20 mouse cellular contexts compared by ENCODE assay signal in the genomic region with DNA sequence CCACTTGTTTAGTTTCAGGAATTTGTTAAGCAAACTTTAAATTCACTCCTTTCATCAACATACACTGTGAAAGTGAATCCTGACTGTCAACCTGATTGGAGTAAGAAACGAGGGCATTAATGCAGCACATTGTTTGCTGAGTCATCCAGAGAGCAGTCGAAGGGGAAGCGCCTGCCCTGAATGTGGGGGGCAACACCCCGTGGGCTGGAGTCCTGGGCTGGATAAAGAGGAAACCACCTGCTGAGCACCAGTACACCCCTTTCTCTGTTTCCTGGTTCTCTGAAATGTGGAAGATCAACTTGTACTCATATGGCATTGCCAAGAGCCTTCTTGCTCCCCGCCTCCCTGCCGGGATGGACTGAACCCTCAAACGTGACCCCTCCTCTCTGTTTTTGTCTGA. TPM values are rescaled to one million over a fixed set of nuclear protein-coding genes. Genes with fewer than 3 reads are reported as not detected.
DNase-seq lines count a peak whose midpoint lies in the region; ATAC-seq lines count a peak whose summit lies in the region.
"Had no signal": no experiment of that assay in that cellular context is flagged by ENCODE, and none has a peak within 500 bp of the region (broad histone marks: within the 10 kb centered on the region; RNA-seq: fewer than 3 reads in every experiment).

No protein-coding gene starts in this region.

- no peak overlapping the region for H3K9ac ChIP-seq in liver, embryonic 13.5 days
- H3K9ac ChIP-seq in liver, embryonic 11.5 days (ENCODE audit: low read depth, low read length), result no peak overlapping the region
- H3K9ac ChIP-seq: hindbrain, embryonic 14.5 days; limb, embryonic 12.5 days; neural tube, embryonic 15.5 days had no signal

- H3K36me3 ChIP-seq in liver, embryonic 13.5 days, result 0 out of 2 replicates have a peak, but pooled peaks cover 6% of the 10 kb centered on the region
- H3K36me3 ChIP-seq in liver, embryonic 11.5 days (ENCODE audit: control insufficient read depth, insufficient read depth, low read length), result no peaks in the 10 kb centered on the region; the same call in 1 of the 2 replicates
- H3K36me3 ChIP-seq in megakaryocyte, embryonic 14.5 days (replicated peaks; ENCODE audit: low read length), result peaks cover 37% of the 10 kb centered on the region
- H3K36me3 ChIP-seq: embryonic facial prominence, embryonic 10.5 days; limb, embryonic 12.5 days had no signal

- H3K9me3 ChIP-seq in liver, embryonic 13.5 days (replicated peaks), result no peaks in the 10 kb centered on the region
- H3K9me3 ChIP-seq in liver, embryonic 11.5 days (ENCODE audit: control insufficient read depth, low read length), result no peaks in the 10 kb centered on the region
- no peaks in the 10 kb centered on the region for H3K9me3 ChIP-seq in megakaryocyte, embryonic 14.5 days
- H3K9me3 ChIP-seq: embryonic facial prominence, embryonic 10.5 days; limb, embryonic 12.5 days; neural tube, embryonic 15.5 days had no signal

- no peak for ATAC-seq in liver, embryonic 13.5 days (ENCODE audit: low read depth)
- ATAC-seq in liver, embryonic 11.5 days (replicated peaks; ENCODE audit: low FRiP score), result no peak

- no peak overlapping the region for H3K4me3 ChIP-seq in liver, embryonic 13.5 days (replicated peaks)
- no peak overlapping the region for H3K4me3 ChIP-seq in liver, embryonic 11.5 days (ENCODE audit: low read depth, low read length)
- H3K4me3 ChIP-seq in megakaryocyte, embryonic 14.5 days (replicated peaks), result peak overlapping the region; percentile 60
- H3K4me3 ChIP-seq: embryonic facial prominence, embryonic 10.5 days; limb, embryonic 12.5 days; neural tube, embryonic 15.5 days had no signal

- peaks cover 7% of the 10 kb centered on the region for H3K4me1 ChIP-seq in liver, embryonic 13.5 days (replicated peaks)
- no peaks in the 10 kb centered on the region for H3K4me1 ChIP-seq in liver, embryonic 11.5 days (replicated peaks; ENCODE audit: control insufficient read depth, insufficient read depth, low read length)
- peaks cover 37% of the 10 kb centered on the region for H3K4me1 ChIP-seq in megakaryocyte, embryonic 14.5 days
- H3K4me1 ChIP-seq: embryonic facial prominence, embryonic 10.5 days; limb, embryonic 12.5 days; neural tube, embryonic 15.5 days had no signal

- 31% methylated on average over 7 of the region's 7 CpGs for WGBS in liver, embryonic 13.5 days (ENCODE audit: insufficient replicate concordance)
- WGBS in liver, embryonic 11.5 days, result 60% methylated on average over 7 of the region's 7 CpGs

- DNase-seq in liver, embryonic 13.5 days, result peak; percentile 6
- no peak for DNase-seq in liver, embryonic 11.5 days (ENCODE audit: low spot score)
- peak; percentile 18 for DNase-seq in R1 (ENCODE audit: low read depth, low spot score)
- no peak for DNase-seq in lung, postnatal 10 days
- no peak for DNase-seq in frontal cortex, postnatal 36 days (ENCODE audit: low spot score in 2 of 2)
- DNase-seq in cerebellum, adult 9-11 months, result no peak
- DNase-seq: adrenal gland, postnatal 36 days; cerebellum, adult 2 months; gastrocnemius, postnatal 14 days; heart, postnatal 14 days; lung, postnatal 14 days; right cerebral cortex, postnatal 14 days; spleen, adult 18-20 months had no signal

- no peak overlapping the region for H3K27ac ChIP-seq in liver, embryonic 13.5 days
- no peak overlapping the region for H3K27ac ChIP-seq in liver, embryonic 11.5 days (ENCODE audit: low read depth, low read length)
- H3K27ac ChIP-seq: embryonic facial prominence, embryonic 10.5 days; hindbrain, embryonic 14.5 days; limb, embryonic 12.5 days; neural tube, embryonic 15.5 days had no signal

- H3K27me3 ChIP-seq in liver, embryonic 13.5 days, result no peaks in the 10 kb centered on the region
- H3K27me3 ChIP-seq in liver, embryonic 11.5 days (replicated peaks; ENCODE audit: control insufficient read depth, insufficient read depth, low read length), result no peaks in the 10 kb centered on the region
- H3K27me3 ChIP-seq in megakaryocyte, embryonic 14.5 days (replicated peaks), result no peaks in the 10 kb centered on the region
- H3K27me3 ChIP-seq: limb, embryonic 12.5 days; neural tube, embryonic 15.5 days had no signal

- H3K4me2 ChIP-seq in liver, embryonic 13.5 days, result no peak overlapping the region
- H3K4me2 ChIP-seq in liver, embryonic 11.5 days, result no peak overlapping the region
- H3K4me2 ChIP-seq: heart, embryonic 11.5 days; hindbrain, embryonic 14.5 days; limb, embryonic 12.5 days; midbrain, embryonic 11.5 days; neural tube, embryonic 15.5 days had no signal

RNA-seq across cellular contexts. Expression of gene Spryd7, which starts 27.2 kb away (rescaled TPM):
- 13.2 TPM in 2 replicates for polyA plus RNA-seq in liver, embryonic 13.5 days (2015; fragmentation: Nextera tagmentation; extraction: Ambion mirVana)
- polyA plus RNA-seq in liver, embryonic 11.5 days (2014; fragmentation: Nextera tagmentation; extraction: Ambion mirVana), result 24.0 and 24.5 TPM in 2 replicates
- 4.7 and 8.4 TPM in 2 replicates for polyA plus RNA-seq in megakaryocyte, embryonic 14.5 days (2012; ENCODE audit: insufficient read depth, low replicate concordance)

Comparison
In these comparisons a context has a peak if more than half of its experiments do, and no peak if none do; other contexts are left out.
1. DNase-seq: peak in liver, embryonic 13.5 days (single experiment) and R1 (single experiment); none in liver, embryonic 11.5 days (single experiment), lung, postnatal 10 days (single experiment), frontal cortex, postnatal 36 days (0 of 2) and cerebellum, adult 9-11 months (single experiment).